Mouse (Mus musculus) right cerebral cortex, postnatal 36 days (tissue): ENCODE data around the gene Alox5ap.

Experiments
- DNase-seq, 2 experiments: peaks; one replicate each; pipeline ENCODE4 v3.0.0; 2022; ENCODE audit warnings: low spot score in 2 of 2, mixed read lengths in 1 of 2

Gene Alox5ap

DNA sequence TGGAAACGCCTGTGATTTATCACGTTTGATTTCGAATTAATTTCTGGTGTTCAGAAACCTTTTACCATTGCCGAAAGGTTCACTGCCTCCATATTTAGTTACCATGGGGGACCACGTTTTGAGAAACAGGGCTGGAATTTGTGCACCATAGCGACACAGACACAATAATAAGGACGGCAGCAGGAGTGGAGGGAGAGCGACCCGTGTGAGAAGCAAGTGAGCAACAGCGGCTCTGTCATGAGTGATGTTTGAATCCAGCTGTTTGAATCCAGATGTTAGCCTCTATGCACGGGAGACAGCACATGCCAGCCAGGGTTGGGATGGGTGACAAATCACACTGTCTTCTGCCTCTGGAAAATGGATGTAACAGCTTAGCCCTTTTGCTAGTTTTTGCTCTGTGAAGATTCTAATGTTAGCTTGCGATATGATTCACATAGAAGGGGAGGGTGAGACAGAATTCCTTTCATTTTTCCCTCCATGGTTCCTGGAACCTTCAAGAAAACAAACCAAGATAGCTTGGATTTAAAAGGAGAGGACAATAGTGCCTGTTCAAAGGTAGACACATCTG is 50.0 kb downstream of the Alox5ap start:
- DNase-seq = no peak

DNA sequence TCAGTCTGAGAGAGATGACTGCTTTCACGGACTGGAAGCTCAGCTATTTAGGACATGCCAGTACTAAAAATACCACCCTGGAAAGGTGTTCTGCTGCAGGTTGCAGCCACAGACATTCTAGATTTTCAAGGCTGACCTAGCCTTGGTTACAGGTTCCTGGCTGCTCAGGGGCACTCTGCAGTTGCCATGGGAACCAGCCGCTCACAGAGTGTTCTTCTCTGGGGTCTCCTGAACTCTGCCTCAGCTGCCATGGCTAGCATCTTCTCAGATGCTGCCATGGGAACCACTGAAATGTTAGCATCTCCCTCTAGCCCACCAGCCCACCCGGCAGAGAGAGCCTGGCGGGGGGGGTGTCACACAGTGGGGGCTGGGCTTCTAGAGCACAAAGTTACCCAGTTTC is 52.4 kb downstream of the Alox5ap start:
- no peak for DNase-seq

DNA sequence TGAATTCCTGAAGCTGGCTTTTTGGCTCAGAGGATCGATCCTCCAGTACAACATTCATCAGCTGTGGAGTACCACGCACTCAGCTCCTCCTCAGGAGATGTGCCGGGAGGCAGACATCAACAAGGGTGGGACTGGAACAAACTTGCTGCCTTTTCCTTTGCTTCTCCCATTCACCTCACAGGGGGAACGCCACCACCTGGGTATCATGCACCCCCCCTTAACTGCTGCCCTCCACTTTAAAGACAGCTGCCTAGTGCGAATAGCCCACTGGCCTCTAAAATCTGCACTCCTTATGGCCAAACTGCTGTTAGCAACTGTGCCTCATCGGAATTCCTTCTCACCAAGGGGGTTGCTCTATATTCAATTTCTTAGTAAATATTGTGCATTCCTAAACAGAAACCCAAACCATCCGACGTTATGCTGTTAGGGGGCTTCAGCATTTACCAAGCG is 55.3 kb downstream of the Alox5ap start:
- no peak for DNase-seq

DNA sequence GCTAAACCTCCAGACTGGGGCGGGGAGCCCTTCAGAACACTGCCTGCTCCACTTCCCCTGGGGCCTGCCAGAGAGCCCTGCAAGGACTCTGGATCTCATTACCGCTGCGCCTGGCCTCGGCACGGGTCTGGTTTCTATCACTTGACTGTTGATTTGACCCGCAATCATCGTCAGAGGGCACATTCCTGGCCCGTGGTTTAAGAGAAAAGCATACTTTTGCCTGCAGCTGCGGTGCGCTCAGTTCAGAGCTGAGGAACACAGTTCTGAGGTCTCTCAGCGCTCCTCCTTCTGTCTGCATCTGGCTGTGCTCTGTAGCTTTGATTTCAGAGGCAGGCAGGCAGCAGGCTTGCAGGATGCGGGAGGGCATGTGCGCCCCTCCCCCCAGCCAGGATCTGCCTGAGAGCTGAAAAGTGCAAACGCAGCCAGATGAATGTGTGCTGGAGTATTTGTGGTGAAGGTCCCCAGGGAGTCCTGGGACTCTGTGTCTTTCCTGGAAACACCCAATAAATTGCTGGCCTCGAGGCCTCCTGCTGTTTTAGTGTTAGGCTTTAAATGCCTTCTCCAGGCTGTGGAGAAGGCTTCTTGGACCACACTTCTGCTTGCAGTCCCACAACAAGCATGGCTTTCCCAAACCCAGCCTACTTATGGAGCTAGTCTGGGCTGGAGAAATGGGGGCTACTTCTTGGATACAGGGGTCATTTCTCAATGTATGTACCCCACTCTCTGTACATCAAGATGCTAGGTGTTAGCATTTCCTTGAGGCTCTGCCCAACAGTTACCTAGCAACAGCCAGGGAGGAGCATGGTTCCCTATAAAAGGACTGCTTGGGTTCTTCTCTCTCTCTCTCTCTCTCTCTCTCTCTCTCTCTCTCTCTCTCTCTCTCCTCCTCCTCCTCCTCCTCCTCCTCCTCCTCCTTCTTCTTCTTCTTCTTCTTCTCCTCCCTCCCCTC is 56.2 kb downstream of the Alox5ap start:
- peak; percentile 60 to 67 for DNase-seq

DNA sequence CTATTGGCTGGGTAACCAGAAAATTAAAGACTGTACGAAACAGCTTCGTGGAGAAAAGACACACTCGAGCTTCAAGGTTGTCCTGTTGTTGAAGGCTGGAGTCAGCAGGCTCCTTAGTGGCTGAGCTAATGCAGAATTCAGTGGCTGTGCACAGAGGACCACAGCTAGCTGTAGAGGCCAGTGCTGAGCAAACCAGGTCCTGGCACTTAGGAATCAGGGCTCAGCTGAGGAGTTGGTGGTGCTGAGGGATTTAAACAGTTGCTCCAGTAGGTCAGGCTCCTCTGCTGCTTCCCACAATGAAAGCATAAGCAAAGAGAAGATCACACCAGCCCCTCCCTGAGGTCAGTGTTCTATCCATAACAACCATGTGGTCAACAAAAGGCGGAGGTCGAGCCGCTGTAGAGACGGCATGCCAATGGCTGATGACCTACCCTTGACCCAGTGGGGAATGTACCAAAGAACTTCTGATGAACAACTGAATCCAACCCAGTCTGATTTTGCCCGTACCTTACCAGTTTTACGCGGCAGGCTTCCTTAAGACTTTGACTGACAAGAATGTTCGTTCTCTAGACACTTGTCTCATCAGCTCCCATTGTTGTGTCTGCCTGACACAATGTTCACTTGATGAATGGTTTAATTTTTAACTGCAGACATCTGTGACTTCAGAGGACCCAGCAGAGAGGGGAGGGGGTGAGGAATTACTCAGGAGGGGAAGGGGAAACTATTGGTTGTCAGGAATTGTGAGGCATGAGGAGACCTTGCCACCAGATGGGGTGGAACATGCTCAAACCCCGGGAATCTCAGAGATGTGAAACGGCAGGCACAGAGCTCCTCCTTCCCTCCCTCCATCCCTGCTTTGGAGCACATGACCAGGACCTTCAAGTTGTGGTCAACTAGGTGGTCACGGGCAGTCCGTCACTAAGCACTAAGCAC is 57.6 kb downstream of the Alox5ap start:
- no peak for DNase-seq

DNA sequence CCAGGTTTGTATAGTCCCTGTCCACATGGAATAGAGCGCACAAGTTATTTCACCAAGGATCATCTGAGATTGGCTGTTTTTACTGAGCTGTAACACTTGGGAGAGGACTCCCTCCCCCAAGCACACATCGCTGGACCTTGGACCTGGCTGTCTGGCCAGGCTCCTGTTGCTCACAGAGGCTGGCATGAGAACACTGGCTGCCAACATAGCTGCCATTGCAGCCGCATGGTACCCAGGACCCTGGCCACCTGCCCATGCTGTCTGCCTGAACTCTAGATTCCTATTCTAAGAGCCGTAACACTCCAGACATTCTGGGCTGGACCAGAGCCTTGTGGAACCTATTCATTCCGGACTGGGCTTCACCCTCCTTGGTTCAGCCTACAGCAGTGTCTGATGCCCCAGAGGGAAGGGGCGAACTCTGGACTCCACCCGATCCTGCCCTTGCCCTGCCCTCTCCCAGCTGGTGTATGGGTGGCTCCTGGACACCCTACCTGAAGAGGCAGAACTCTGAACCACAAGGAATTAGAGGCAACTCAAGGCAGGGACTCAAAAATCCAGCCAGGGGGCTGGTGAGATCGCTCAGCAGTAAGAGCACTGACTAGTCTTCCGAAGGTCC is 58.5 kb downstream of the Alox5ap start:
- no peak for DNase-seq

DNA sequence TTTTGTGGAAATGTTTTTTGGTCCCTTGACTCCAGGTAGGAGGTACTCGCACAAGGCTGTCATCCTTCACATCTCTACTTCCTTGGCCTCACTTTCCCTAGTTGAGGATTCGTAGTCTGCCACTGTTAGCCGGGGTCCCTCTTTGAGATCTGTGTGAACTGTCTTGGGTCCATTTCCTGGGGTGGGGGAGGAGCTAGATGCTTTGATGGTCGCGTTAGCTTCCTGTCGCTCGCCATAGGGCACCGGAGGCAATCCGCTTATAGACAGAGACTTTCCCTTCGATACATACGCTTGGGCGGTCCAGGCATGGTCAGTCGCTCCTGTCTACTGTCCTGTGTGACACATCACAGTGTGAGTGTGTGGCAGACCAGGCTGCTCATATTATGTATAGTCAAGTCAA is 60.2 kb downstream of the Alox5ap start:
- DNase-seq = no peak

DNA sequence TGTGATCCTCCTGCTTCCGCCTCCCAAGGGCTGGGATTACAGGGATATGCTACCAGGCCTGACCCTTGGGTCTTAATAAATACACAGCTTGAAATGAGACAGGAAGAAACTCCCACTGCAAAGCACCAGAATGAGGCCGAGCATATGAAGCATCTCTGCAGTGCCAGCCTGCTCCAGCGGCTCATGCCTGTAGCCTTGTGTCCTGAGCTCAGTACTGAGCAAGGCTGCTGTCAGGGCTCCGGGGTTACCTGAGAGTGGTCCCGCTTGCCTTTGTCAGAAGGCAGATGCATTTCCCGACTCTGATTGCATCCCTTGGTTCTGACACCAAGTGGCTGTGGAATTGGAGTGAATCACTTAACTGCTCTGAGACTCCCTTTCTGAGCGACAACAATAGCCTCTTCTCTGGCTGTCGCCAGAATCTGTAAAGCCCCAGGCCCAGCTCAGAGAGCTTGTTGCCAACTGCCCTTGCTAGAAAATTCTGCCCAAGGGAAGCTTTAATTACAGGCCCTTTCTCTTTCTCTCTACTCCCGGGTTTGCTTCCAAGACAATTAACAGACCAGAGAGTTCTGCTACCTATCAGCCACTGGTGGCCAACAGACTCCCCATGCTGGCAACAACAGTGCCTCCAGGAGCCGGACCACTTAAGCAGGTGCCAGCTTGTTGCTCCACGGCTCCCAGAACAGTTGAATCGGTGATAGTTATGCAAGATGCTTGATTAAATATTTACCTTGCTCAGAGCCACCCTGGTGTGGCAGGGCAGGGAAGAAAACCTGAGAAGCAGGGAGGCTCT is 64.7 kb downstream of the Alox5ap start:
- no peak for DNase-seq

DNA sequence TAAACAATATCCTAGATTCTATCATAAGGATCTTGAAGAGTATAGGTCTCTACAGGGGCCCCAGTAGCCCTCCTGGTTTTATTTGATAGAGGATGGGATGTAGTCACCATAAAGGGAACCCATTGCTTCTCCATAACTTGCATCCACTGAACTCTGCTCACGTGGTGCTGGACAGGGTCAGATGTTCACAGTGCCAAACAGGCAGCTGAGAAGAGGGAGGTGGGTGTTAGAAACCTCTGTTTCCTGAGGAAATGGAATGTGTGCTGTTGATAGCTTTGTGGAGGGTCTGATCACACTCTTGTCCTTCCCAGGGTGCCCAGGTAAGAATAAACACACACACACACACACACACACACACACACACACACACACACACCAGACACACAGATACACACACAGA is 66.0 kb downstream of the Alox5ap start:
- no peak for DNase-seq

DNA sequence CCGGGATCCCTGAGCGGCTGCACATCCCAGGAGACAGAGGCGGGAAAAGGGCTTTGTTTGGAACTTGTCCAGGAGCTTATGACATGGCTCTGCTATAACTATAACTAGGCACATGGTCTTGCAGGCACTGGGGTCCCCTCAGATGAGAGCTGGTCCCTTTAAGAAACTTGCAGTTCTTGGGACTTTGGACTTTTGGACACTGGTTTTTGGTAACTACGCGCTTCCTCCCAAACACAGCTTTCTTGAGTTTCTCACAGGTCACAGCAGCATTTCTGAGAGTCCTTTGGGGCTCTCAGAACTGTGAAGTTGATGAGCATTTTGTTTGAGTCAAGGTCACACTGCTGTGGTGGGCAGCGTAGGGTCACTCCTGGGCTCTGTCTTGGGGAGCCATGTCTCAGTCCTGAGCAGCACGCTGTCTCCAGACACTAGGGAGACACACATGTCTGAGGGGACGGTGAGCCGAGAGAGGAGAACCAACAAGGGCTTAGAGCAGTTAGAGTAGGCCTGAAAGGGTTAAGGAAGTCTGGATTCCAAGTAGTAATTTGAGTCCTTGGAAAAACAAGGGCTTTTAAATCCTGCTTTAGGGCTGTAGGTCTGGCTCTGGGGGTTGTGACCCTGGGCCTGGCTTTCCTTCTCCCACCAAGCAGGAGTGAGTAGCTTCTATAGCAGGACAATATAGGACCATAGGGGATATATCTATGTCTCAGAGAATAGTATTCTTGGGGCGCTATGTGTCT is 67.0 kb downstream of the Alox5ap start:
- DNase-seq = no peak

DNA sequence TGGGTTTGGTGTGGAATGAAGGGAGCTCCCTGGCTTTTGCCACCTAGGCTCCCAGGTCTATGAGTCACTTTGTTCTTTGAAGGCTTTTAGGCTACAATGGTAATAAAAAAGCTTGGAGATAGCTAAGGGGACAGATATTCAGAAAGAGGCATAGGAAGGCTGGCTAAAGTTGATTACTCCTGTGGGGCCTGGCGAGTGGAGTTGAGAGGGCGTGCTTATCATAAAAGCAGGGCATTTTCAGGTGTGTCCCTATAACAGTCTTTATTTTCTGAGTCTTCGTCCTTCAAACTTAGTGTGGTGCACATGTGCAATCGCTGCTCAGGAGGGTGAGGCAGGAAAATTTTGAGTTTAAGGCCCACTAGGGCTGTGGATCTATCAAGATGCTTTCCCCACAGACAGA is 68.2 kb downstream of the Alox5ap start:
- DNase-seq = no peak

DNA sequence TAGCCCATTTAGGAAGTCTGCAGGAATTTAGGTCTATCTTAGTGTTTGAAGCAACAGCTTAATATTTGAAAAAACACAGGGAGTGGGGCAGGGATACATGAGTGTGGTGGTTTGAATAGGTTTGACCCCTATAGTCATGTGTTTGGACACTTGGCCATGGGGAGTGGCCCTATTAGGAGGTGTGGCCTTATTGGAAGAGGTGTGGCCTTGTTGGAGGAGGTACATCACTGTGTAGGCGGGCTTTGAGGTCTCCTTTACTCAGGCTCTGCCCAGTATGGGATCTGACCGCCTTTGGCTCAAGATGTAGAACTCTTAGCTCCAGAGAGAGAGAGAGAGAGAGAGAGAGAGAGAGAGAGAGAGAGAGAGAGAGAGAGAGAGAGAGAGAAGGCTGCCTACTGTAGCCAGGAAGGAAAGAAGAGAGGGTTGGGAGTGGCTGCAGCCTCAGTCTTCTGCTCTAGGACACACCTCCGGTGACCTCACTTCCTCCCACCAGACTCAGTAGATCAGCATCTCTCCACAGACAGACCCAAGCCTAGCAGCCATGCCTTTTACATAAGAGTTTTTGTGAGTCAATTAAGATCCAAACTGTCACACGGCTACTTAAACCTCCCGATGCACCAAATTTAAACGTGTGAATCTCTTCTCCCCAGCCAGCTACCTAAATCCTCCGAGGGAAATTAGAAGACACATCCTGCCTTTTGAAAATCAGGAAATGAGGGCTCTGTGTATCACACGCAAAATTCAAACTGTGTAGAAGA is 69.6 kb downstream of the Alox5ap start:
- peak; percentile 46 to 73 for DNase-seq

DNA sequence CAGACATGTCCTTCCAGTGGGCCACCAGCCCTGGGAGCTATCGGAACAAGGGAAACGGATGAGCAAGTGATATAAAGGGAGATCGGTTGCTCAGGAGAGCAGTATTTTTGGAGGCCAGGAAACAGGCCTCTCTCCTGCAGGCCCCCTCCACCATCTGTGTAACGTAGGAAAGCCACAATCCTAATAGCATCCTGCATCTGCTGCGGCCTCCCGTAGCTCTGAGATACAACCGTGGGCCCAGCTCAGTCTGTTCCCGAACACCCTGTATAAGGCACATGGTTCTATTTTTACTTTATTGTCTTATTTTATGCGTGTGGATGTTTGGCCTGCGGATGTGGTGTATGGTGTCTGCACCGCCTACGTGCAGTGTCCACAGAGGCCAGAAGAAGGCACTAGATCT is 70.4 kb downstream of the Alox5ap start:
- peak in 1 of 2 experiments; percentile 53 for DNase-seq

DNA sequence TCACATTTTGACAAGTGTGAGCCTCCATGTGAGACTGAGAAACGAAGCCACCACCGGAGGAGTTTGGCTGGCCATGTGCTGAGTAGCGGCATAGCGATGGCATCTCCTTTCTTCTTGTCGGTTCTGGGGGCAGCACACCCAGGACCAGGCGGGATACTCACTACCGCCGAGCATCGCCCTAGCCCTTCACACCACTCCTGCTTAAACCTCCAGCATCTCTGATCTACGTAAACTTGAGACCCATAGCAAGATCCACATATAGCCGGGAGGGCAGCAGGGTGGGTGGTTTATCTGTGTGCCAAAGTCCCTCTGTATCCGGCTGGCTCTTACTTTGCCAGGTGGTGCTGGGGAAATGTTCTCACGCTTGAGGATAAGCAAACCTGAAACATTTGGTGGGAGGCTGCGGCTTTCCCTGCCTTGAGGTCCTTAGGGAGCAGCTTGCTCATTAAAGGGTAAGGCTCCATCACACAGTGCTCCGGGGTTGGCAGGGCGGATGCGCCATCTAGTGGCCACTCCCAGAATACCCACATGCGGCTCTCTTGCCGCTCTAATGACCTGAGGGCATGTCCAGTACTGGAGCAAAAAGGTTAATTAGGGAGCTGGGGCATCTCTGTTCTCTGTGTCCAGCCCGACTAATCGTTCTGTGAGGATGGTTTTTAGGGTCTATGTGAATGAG is 71.1 kb downstream of the Alox5ap start:
- DNase-seq = peak; percentile 63 to 68

DNA sequence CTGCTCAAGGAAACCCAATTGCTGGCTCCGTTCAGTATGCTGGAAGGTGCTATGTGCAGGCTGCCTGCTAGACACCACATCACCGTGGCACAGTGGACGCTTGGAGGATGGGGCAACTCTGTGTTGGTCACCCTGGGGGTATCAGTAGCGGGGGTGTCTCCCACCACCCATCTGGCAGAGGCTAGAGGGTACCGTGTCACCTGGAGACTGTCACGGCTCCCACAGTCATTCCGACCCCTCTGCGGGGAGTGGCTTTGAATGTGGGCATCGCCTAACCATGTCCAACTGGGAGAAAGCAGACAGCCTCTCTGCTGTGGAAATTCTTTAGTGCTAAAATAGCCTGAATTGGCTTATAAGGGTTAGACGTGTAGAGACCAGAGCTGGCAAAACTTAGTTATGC is 72.6 kb downstream of the Alox5ap start:
- DNase-seq = no peak
